Mouse (Mus musculus) midbrain, postnatal 0 days (tissue): ENCODE measurements around the gene Col17a1. TPM values are rescaled to one million over a fixed set of nuclear protein-coding genes. Genes with fewer than 3 reads are reported as not detected.

Source experiments
- ATAC-seq: fragments of 200-750 bp; cut with Nextera tagmentation; 2 replicates; pipeline ENCODE4 v1.8.0; 2017; ENCODE audit warnings: moderate number of reproducible peaks, mild to moderate bottlenecking, moderate TSS enrichment, moderate library complexity; ENCODE audit not compliant: low FRiP score
- DNase-seq: peaks from one replicate; pipeline ENCODE4 v3.0.0-alpha.2; 2015; ENCODE audit warnings: low spot score
- H3K27ac ChIP-seq: fragments of 300-500 bp; sonication (generic); 2 replicates; pipeline ENCODE4 v1.5.1; 2014; ENCODE audit warnings: low read depth, mild to moderate bottlenecking, low read length, mixed read lengths
- H3K27me3 ChIP-seq: fragments of 300-500 bp; sonication (generic); 2 replicates; pipeline ENCODE4 v1.6.1; 2014; ENCODE audit warnings: low read length, control low read depth, mixed read lengths; ENCODE audit not compliant: insufficient read depth
- H3K36me3 ChIP-seq: fragments of 300-500 bp; sonication (generic); 2 replicates; pipeline ENCODE4 v1.6.1; 2014; ENCODE audit warnings: low read length, control low read depth, mixed read lengths; ENCODE audit not compliant: insufficient read depth
- H3K4me1 ChIP-seq: fragments of 300-500 bp; sonication (generic); 2 replicates; pipeline ENCODE4 v1.6.1; 2014; ENCODE audit warnings: mild to moderate bottlenecking, control low read depth, antibody characterized with exemption, low read length, mixed read lengths; ENCODE audit not compliant: insufficient read depth
- H3K4me2 ChIP-seq: fragments of 300-500 bp; sonication (generic); 2 replicates; pipeline ENCODE4 v1.6.1; 2014; ENCODE audit warnings: low read depth, mild to moderate bottlenecking, low read length, mixed read lengths; ENCODE audit not compliant: poor library complexity, severe bottlenecking
- H3K4me3 ChIP-seq: fragments of 300-500 bp; sonication (generic); 2 replicates; pipeline ENCODE4 v1.5.1; 2014; ENCODE audit warnings: low read depth, mild to moderate bottlenecking, low read length, moderate library complexity
- H3K9ac ChIP-seq: fragments of 300-500 bp; sonication (generic); replicated peaks from 2 replicates; pipeline ENCODE4 v1.6.1; 2014; ENCODE audit warnings: mild to moderate bottlenecking, low read length, moderate library complexity, mixed read lengths; ENCODE audit not compliant: poor library complexity, severe bottlenecking
- H3K9me3 ChIP-seq: fragments of 300-500 bp; sonication (generic); 2 replicates; pipeline ENCODE4 v1.6.1; 2016; ENCODE audit warnings: low read length, control low read depth
- CTCF ChIP-seq: IDR thresholded peaks from 2 replicates; pipeline ENCODE4 v1.5.1; 2016; ENCODE audit warnings: antibody characterized with exemption, mild to moderate bottlenecking
- WGBS: fragments of 180-500 bp; shearing (Covaris S2); extraction: QIAGEN DNeasy Blood & Tissue Kit; methylation state at CpG from one replicate; pipeline ENCODE4 v1.1.7; 2014; 5-methylcytosine and 5-hydroxymethylcytosine counted together
- polyA plus RNA-seq: library from polyadenylated mRNA; unstranded; fragments of >200 nt; fragmentation: Nextera tagmentation; extraction: Ambion mirVana; gene quantifications from 2 replicates; pipeline ENCODE4 v1.2.1, GENCODE M21; 2015
- total RNA-seq: library from RNA; depleted of rRNA; stranded (reverse); fragments of >200 nt; gene quantifications from 2 replicates; pipeline ENCODE4 v1.2.3, GENCODE M21; 2014

The Col17a1 gene
- total and polyA plus RNA-seq, 2 experiments from 2014 or later: 0.33 to 1.6 TPM

DNA sequence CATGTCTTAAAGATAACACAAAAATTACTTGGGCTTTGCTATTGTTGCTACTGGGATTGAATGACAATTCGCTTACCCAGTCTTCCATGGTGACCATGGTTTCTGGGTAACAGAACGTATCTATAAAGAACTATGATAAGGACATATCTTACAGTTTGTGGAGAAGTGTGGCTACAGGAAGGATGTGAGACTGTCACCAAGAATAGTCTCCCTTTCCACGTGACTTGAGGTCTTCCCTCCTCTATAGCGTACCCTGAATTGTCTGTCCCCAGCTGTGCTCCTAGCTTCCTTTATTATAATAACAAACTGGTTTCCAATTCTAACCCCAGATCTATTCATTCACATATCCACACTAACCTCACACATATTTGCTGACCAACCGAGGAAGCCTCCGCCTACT is 3.8 kb upstream of the Col17a1 start:
- ATAC-seq (no peak), DNase-seq (no peak)
- Histone ChIP-seq H3K27me3 (no peaks in the 10 kb centered on the region), H3K9ac (no peak overlapping the region), H3K9me3 (no peaks in the 10 kb centered on the region), H3K4me3 (no peak overlapping the region), H3K4me2 (no peak overlapping the region), H3K27ac (no peak overlapping the region), H3K36me3 (no peaks in the 10 kb centered on the region), H3K4me1 (no peaks in the 10 kb centered on the region)
- WGBS: 95% methylated on average over 6 of the region's 6 CpGs
- TF ChIP-seq CTCF: no peak

DNA sequence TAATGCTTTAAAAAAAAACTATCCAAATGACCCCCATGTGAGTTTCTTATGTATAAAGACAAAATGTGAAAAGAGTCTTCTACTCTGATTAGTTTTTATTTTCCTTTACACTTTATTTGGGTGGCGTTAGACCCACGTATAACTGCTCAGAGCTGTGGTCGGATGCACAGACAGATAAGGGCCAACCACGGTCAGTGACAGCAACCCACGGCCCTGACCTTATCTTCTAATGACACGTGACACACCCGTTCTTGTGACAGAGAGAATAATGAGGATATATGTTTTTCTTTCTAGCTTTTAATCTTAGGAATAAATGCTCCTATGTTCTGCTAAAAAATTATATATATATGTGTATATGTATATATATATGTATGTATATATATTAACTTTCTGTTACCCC is 2.3 kb downstream of the Col17a1 start:
- DNase-seq: no peak
- Histone ChIP-seq H3K9ac (no peak overlapping the region), H3K27me3 (no peaks in the 10 kb centered on the region), H3K36me3 (no peaks in the 10 kb centered on the region), H3K4me2 (no peak overlapping the region), H3K27ac (no peak overlapping the region), H3K9me3 (no peaks in the 10 kb centered on the region), H3K4me3 (no peak overlapping the region), H3K4me1 (no peaks in the 10 kb centered on the region)
- no peak for TF ChIP-seq CTCF
- 91% methylated on average over 7 of the region's 7 CpGs for WGBS
- no peak for ATAC-seq

DNA sequence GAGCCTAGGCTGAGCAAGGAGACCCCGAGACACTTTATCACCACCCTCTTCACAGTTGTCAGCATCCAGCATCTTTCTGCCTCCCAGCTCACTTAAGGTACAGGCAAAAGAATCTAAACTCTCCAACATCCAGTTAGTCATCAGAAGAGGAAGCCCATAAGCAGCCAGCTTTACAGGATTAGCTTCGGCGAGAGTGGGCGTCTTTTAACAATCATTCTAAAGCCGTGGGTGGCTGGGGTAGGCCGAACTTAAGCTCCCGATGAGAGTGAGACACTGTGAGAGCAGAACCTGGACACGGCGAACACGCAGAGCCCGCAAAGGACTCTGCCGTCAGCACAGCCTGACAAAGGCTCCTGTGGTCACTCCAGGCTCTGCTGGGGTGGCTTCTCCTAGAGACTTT is 13.2 kb downstream of the Col17a1 start:
- ATAC-seq (no peak), DNase-seq (no peak)
- Histone ChIP-seq H3K4me3 (no peak overlapping the region), H3K27me3 (no peaks in the 10 kb centered on the region), H3K27ac (no peak overlapping the region), H3K9ac (no peak overlapping the region), H3K4me2 (no peak overlapping the region), H3K36me3 (no peaks in the 10 kb centered on the region), H3K4me1 (no peaks in the 10 kb centered on the region), H3K9me3 (no peaks in the 10 kb centered on the region)
- no peak for TF ChIP-seq CTCF
- WGBS: 42% methylated on average over 12 of the region's 12 CpGs

DNA sequence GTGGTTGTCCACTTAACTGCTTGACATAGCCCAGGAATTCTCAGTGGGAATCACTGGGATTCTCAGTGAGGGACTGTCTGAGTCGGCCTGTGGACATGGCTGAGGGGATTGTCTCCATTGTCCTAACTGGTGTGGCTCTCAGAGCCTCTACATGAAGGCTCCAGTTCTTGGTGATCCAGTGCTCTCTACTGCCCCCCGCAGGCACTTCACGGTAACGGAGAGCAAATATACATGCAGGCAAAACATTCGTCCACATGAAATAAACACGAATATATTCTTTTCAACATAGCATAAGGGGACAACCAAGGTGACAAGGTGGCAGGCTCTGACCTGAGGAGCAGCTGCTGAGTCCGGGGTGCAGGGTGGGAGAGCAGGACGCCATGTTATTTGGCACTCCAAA is 17.5 kb downstream of the Col17a1 start:
- H3K4me2 ChIP-seq: no peak overlapping the region
- H3K9me3 ChIP-seq: no peaks in the 10 kb centered on the region
- H3K4me3 ChIP-seq: no peak overlapping the region
- no peak overlapping the region for H3K9ac ChIP-seq
- H3K27ac ChIP-seq: no peak overlapping the region
- TF ChIP-seq CTCF: peak; percentile 62
- ATAC-seq: no peak
- 40% methylated on average over 8 of the region's 8 CpGs for WGBS
- no peaks in the 10 kb centered on the region for H3K36me3 ChIP-seq
- peak; percentile 5 for DNase-seq
- H3K4me1 ChIP-seq: no peaks in the 10 kb centered on the region
- no peaks in the 10 kb centered on the region for H3K27me3 ChIP-seq

DNA sequence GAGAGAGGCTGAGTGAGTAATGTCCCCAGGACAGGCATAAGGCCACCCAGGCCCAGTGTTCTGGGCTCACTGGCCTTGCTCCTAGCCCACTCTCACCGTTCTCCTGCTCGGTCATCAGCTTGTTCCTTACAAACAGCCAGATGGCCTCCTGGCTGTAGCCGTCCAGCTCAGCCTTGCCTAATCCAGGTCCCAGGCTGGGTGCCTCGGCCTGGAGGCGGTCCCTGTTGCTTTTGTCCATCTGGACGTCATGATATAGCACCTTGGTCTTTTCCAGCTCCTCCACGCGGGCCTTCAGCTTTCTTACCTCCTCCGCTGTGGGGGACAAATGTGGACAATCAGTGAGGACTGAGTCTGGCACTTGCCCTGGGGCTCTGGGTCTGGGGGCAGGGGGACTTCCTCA is 23.5 kb downstream of the Col17a1 start:
- 76% methylated on average over 9 of the region's 9 CpGs for WGBS
- ATAC-seq: no peak
- Histone ChIP-seq H3K4me3 (no peak overlapping the region), H3K4me1 (no peaks in the 10 kb centered on the region), H3K27me3 (no peaks in the 10 kb centered on the region), H3K36me3 (no peaks in the 10 kb centered on the region), H3K9me3 (no peaks in the 10 kb centered on the region), H3K9ac (no peak overlapping the region), H3K4me2 (no peak overlapping the region), H3K27ac (no peak overlapping the region)
- TF ChIP-seq CTCF: no peak
- DNase-seq: no peak

DNA sequence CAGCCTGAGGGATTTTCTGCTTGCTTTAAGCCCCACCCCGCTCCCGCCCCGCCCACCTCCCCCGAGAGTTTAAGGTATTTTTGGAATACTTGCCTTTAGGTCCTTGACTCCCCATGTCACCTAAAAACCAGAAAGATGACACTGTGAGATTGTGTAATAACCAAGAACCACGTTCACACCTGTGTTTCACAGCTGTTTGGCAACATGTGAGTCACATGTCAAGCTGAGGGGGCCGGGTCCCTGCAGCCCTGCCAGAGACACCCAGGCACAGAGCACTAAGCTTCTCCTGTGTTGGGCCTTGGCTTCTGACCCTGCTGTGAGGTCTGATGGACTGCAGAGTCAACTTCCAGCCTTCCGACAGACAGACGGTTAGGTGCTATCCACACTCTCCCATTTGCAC is 24.3 kb downstream of the Col17a1 start:
- WGBS: 49% methylated on average over 8 of the region's 8 CpGs
- no peak for DNase-seq

More for the DNA sequence above, 24.3 kb downstream of the Col17a1 start:
- Histone ChIP-seq H3K4me1 (no peaks in the 10 kb centered on the region), H3K4me2 (no peak overlapping the region), H3K4me3 (no peak overlapping the region), H3K27me3 (no peaks in the 10 kb centered on the region), H3K36me3 (no peaks in the 10 kb centered on the region), H3K9ac (no peak overlapping the region), H3K27ac (no peak overlapping the region), H3K9me3 (no peaks in the 10 kb centered on the region)
- TF ChIP-seq CTCF: no peak
- ATAC-seq: no peak
